Mouse (Mus musculus) cerebral cortex, adult 2 months (tissue): Measurements from ENCODE around the gene Tent4a.

Experiments
- WGBS: fragments of 180-500 bp; shearing (Covaris S2); methylation state at CpG from one replicate; pipeline ENCODE4 v1.1.7; 2018; 5-methylcytosine and 5-hydroxymethylcytosine counted together

Tent4a gene

DNA sequence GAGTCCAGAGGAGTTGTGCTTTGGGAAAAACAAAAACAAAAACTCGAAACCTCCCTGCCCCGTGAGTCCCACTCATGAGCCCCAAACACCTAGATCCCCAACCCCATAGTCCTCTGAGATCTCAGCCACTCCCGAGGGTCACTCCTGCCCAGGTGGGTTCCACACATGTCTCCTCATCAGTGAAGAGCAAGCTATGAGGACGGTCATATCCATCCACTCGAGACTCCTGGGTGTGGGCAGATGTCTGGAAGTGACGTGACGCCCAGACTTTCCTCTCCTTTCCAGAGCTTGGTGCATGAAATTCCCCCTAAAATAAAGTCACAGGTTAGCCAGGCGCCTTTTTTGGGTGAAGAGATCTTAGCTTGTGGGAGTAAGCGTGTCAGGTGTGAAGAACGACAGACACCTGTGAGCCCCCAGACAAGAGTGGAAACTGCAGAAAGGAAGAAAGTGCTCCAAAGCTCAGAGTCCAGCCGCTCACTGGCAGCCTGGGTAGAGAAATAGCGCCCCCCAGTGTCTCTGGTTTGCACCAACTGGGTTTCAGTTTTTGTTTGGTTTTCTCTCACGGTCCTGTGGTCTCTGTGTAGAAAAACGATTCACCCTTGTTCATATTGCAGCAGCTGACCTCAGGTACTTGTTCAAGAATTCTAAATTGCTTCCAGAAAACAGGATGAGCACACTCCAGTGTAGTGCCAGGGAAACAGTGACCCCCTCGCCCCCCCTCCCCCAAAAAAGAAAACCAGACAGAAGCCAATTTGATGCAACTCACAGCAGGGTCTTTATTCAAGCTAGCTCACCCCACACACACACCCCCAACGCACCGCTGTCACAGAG lies 73.6 kb downstream of the Tent4a start:
- whole genome bisulfite sequencing = 34% methylated on average over 17 of the region's 17 CpGs

DNA sequence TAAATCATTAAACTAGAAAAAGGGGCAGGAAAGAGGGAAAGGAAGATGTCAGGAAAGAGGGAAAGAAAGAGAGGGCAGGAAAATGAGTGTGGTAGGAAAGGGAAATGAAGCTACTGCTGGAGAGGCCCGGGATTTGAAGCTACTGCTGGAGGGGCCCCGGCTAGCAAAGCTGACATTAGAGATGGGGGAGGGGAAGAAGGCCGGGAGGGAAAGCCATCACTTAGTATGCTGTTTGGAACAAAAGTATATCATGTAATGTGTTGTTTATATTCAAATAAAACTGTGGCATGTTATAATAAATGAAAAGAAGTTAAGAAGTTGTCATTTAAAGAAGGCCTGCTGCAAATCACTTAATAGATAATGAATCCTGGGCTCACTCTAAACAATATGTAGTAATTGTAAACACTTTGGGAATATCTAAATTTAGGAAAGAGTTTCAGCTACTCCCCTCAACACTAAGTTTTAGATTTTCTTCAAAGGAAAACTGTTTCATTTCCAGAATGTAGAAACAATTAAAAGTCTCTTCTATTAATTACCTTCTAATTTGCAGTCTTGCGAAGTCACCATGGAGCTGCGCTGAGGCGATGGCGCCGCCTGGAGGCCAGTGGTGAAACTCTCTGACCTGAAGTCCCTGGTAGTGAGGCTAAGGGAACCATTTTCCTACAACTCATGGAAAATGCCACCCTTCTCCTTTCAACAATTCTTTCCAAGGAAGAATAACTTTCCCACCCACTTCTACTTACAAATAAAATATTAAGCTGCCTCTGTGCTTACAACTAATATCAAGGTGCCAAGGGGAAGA lies 74.6 kb downstream of the Tent4a start:
- WGBS = 20% methylated on average over 8 of the region's 8 CpGs

DNA sequence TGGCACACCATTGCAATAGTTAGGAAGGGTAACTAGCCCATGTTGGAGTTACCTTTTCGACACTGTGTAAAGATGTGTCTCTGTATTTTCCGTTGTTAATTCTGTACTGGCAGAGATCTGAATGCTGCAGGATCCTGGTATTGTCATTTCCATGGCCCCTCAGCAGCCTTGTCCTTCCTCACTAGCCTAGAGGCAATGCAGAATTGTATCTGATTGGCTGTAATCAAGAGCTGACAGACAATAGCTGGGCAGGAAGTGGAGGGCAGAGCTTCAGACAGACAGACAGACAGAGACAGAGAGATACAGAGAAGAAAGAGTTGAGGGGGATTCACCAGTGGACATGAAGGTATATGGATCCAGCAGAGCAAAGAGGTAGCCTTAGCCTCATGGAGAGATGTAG lies 75.5 kb downstream of the Tent4a start:
- WGBS = 86% methylated on average over 2 of the region's 2 CpGs

GRCm38 (mm10) chr13:69458461-69458860 lies 76.0 kb downstream of the Tent4a start:
- 91% methylated on average over 6 of the region's 6 CpGs for WGBS

- WGBS = 91% methylated on average over 2 of the region's 2 CpGs
These were observed 77.3 kb downstream of the Tent4a start for GRCm38 (mm10) chr13:69457105-69457504.

DNA sequence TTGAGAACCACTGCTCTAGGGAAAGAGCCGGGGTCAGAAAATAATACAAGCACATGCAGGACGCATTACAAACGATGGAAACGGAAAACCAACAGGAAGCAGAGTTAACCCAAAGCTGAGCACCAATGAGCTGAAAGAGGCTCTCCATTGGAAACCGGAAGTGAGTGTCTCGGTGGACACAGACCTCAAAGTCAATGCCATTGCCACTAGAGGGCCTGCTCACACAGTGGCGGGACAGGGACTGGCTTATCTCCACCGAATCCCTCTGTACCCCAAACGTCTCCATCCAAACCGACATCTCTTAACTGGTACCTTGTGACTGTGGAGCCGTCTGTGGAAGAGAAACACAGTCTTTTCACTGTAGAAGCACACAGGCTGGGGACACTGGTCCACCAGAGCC lies 77.8 kb downstream of the Tent4a start:
- 81% methylated on average over 11 of the region's 11 CpGs for WGBS

GRCm38 (mm10) chr13:69455476-69456175 lies 78.8 kb downstream of the Tent4a start:
- 64% methylated on average over 14 of the region's 14 CpGs for WGBS
